Mouse (Mus musculus): ENCODE data around the gene Syne3.

DNA sequence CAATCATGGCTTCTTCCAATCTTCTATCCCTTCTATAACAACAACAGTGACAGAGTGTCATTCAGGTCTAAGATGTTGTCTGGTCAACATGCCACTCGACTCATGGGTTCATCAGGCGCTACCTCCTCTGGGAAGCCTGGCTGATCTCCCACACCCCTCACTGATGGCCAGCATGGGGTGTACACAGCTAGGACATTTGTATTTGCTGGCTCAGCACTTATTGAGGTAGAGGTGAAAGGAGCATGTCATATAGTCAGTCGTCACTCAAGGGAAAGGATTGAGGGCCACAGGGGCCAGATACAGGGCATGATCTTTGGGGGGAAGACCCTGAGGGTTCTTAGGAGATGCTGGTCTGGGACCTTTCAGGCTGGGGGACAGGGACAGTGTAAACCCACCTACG lies 99.9 kb downstream of the Syne3 start:
- no peak for TF ChIP-seq POLR2A (IDR thresholded peaks at IDR 0.05; ENCODE audit: borderline replicate concordance, control insufficient read depth, low read depth, low read length)
- no peak for TF ChIP-seq CTCF (IDR thresholded peaks at IDR 0.05; ENCODE audit: control insufficient read depth, insufficient read depth, low read length)
